Mouse (Mus musculus) lung, postnatal 25 days (tissue): ENCODE results near the gene Tank.
A peak's percentile ranks its signal among the peaks of the same experiment; 100 is the strongest.

Experiments used
- DNase-seq: peaks from one replicate; pipeline ENCODE4 v3.0.0; 2022; ENCODE audit warnings: low spot score

Tank gene

DNA sequence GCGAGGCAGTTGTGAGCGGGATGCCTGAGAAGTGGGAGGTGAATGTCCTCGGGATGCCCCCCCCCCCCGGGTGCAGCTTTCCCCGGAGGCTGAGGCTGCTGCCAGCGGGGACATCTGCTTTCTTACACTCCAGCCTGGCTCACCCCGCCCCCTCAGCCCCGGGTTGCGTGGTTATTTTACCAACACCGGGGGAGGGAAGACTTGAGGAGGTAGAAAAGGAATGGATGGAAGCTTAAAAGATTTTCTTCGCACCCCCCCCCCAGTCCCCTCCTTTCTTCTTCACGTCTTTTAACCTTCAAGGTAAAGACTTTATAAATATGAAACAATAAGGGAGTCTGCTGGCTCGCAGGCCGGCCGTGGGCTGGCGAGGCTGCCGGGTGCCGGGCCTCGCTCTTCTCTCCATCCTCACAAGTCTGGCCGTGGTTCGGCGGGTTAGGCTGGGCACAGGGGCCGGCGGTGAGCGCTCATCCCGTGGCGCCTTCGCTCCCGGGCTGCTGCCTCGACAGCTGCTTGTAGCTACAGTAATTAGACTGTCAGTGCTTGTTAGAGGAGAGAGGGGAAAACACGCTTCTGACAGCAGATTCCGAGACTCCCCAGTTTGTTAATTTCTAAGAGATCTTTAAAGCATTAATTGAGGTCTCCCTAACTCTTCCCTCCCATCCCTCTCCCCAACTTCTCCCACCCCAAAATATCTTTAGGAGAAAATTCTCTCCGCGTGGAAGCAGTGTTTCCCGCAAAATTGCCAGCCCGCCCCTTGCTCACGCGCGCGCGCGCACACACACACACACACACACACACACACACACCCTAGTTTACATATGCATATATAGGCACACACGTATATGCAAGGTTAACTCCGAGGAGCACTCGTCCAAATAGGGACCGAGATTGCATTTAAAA, 77.2 kb downstream of the Tank start:
- DNase-seq, result no peak

DNA sequence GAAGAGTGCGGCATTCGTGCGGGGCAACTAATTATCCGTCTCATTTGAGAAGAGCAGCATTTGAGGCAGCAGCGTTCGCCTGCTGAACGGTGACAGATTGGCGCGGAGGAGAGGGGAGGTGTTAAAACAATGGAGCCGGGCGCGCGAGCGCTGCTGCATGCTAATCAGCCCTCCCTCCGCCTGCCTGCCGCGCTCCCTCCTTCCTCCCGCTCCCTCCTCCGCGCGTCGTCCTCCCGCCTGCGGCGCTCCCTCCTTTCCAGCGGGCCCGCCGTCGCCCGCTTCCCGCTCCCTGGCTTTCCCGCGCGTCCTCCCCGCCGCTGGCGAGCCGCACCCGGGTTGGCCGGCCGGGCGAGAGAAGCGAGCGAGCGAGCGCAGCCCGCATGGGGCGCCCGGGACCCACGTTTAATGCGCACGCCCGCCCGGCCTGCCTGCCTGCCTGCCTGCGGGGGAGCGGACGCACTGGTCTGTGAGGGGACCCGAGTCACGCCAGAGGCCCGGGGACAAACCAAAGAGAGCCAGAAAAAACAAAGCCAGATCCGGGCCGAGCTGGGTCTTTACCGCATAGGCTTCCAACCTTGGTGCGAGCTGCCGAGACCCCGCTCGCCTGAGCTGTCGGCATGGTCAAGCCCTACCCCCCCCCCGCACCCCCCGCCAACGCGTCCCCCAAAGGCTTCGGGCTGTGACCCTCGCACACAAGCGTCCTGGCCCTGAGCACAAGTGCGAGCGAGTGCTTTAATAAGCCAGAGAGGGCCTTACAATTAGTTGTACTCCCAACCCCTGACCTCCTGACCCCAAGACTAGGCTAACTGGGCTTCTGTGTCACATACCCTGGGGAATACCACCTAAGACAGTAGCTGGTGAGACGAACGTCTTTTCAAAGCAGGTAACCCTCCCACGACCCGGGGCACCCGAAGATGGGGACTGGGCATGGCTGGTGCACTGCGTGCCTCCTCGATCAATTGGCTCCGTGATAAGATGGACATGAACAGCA, 78.3 kb downstream of the Tank start:
- DNase-seq, result no peak

DNA sequence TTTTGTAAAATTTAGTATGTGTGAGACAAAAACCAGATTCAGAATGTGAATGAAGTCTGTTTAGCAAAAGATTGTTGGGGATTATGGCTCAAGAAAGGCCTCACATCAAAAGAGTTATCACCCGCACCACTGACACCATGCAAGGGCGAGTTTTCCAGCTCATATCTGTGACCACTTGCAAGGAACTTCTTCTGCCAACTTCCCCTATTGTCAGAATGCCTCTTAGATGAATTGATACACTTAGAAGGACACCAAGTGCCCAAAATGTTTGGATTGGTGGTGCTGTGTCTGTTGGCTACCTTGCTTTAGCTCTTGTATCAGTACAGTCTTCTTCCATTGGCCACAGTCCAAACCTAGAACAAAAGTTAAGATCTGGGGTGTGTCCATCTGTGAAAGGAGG, 80.9 kb downstream of the Tank start:
- no peak for DNase-seq

DNA sequence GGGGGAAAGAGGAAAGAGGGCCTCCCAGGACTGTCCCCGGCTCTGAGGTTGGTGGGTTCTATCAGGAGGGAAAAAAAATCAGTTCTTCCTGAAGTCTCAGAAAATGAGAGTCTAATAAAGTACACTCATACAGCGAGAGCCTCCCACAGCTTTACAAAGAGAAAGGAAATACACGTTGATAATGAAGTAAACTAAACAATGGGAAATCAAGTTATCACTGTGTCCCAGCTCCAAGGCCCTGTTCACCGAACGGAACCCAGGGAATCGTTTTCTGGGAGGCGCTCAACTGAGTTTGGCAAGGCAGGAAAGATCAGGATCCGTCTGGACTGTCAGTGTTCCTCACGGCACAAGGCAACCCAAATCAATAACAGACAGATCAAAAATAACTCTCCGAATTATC, 84.4 kb downstream of the Tank start:
- no peak for DNase-seq

DNA sequence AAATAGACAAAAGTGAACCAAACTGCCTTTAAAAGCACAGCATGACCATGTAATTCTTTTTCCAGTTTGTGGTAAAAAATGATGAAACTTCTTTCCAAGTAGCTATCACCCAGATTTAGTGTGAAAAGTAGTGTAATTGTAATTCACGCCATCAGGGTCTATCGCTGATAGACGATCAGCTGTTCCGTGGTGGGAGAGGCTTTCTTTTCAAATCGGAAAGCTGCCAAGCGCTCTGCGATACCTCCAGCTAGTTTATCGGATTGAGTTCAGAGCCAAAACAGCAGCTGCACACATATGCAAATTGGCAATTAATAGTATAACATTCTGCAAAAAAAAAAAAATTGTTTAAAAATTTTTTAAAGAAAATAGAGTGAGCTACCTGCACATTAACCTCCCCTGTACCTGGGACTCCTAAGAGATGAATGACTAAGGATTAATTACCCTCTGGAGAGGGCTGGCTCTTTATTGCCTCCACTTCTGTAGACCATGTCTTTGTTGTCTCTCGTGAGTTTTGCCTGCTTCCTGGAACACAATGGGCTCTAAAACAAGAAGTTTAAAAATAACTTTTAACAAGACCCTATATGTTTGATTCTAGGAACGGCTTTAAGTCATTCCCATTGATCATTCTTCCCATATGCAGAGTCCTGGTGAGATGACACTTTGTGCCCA, 85.3 kb downstream of the Tank start:
- no peak for DNase-seq

DNA sequence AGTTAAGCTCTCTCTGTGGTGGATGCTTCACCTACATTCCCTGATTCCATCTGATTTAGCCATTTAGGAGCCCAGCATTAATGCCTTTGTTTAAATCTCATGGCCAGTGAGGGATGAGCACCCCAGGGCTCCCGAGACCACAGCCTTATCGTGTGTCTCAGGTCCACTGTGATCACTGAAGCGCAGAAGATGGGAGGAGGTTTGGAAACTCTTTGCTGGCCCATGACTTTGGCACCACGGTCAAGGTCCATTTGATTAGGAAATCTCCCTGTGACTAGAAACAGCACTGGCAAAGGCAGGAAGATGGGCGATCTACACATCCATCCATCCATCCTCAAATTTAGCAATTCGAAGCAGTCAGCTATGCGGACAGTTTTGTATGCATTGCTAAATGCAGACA, 89.0 kb downstream of the Tank start:
- DNase-seq, result no peak

DNA sequence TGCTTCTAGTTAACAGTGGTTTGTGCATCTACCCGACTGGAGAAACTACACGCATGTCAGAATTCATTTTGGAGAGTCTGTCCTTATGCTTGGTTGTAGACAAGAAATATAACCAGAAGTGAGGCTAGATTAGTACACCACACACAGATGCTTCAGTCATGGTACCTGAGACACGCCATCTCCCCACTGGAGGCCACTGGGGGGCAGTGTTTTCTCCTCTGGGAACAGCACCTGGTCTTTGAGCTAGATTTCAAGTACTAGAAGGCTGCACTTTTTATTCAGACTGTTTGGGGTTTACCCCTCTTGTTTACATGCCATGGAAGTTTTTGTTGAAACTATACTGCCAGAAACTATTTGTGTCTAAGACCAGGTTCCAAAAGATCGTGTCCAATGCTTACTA, 89.9 kb downstream of the Tank start:
- peak; percentile 29 for DNase-seq

DNA sequence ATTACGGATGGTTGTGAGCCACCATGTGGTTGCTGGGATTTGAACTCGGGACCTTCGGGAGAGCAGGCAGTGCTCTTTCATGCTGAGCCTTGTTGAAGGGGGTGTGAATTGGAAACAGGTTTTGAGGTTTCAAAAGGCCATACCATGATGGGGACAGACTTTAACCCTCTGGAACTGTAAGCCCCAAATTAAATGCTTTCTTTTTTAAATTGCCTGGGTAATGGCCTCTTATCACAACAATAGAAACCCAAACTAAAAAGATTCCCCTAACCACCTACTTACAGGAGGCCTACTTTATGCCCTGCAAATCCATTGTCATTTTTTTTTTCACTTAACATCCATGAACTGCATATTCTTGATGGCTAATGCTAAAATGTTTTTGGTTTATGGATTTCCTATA, 96.2 kb downstream of the Tank start:
- DNase-seq, result no peak

DNA sequence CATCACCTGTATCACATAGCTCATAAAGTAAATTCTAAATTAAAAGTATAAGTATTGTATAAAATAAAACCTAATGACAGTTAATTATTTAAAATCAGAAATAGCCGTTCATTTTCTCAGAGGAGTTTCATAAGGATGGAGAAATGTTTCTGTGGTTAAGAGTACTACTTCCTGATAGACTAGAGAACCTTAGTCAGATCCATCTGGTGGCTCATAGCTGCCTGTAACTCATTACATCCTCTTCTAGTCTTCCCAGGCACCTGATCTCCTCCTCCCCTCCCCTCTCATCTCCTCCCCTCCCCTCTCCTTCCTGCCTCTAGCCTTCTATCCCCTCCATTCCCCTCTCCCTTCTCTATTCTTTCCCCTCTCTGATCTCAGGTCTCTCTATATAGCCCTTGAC, 103.2 kb downstream of the Tank start:
- DNase-seq, result no peak

DNA sequence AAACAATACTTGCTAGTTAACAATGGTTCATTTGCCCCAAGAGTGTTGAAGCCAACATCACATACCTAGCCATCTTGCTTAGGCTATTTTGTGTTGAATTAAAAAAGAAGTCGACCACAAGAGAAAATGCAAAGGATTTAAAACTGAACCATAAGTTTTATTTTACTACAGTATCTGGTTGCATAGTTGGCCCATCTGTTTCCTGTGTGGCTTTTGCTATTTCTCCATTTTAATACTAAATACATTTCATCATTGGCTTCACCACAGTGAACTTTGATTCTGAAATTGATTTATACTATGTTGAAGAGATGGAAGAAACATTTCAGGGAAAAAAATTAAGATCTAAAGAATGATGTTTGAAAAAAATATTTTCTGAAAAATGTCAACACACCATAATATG, 108.1 kb downstream of the Tank start:
- no peak for DNase-seq

DNA sequence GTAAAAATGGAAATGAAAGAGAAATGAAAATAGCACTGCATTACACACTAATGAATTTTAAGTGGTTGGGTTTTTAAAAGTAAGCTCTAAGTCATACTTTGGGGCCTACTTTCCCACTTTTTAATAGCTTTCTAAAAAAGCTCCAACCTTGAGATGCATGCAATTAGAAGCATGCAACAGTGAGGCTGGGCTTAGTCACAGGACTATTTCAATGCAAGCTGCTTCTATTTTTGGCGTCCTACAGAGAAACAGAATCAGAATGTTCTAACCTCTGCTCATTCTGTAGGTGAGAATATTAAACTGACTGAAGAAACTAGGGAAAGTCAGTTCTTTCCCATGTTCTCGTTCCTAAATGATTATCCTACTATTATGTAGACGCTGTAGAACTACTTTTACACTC, 110.7 kb downstream of the Tank start:
- no peak for DNase-seq
